Mouse (Mus musculus): ENCODE data around the gene Mettl1. TPM values are rescaled to one million over a fixed set of nuclear protein-coding genes. Genes with fewer than 3 reads are reported as not detected.
"Not testable (repeated sequence)": the region's sequence is repeated elsewhere in the genome, so short reads cannot be mapped to it uniquely, and the experiment has no call there.

Gene Mettl1
- polyA plus RNA-seq, 1 experiment from 2014 or later, result 54.8 TPM

DNA sequence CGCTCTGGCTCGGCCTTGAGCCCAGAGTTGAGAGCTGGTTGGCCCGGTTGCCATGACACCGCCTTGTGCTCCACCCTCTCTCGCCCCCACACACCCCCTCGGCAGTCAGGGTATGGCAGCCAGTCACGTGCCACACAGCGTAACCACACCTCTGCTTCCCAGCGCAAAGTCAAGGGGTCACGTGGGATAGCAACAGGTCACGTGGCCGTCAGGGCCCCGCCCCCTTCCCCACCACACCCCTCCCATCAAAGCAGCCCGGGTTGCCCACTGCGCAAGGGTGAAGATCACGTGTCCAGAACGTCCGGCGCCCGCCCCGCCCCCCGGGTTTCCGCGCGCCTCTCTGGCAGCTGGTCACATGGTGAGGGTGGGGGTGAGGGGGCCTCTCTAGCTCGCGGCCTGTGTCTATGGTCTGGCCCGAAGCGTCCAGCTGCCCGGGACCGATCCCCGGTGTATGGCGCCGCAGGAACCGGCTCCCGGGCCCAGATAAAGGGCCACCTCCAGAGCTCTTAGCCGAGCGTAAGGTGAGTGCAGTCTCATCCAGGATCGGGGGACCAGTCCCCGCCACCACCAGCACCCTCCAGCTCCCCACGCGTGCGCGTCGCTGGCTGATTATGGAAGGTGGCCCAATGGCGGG lies 22.1 kb downstream of the Mettl1 start, which contains the start of gene Cdk4:
Cdk4 (plus strand) TSS at position 296 of the 634 bp plus-strand sequence.
- H3K36me3 ChIP-seq, result peaks cover 37% of the 10 kb centered on the region
- H3K9me3 ChIP-seq, result no peaks in the 10 kb centered on the region
- peaks cover 37% of the 10 kb centered on the region for H3K4me1 ChIP-seq
- peak within 1 kb of the TSS; percentile 92 for H3K4me3 ChIP-seq
- peak; percentile 100 for DNase-seq (ENCODE audit: low spot score)
- H3K27me3 ChIP-seq (ENCODE audit: insufficient read depth, poor library complexity, severe bottlenecking), result peaks cover 38% of the 10 kb centered on the region
- WGBS, result under 1% methylated on average over 45 of the region's 46 CpGs
- peak within 1 kb of the TSS; percentile 98 for H3K27ac ChIP-seq

DNA sequence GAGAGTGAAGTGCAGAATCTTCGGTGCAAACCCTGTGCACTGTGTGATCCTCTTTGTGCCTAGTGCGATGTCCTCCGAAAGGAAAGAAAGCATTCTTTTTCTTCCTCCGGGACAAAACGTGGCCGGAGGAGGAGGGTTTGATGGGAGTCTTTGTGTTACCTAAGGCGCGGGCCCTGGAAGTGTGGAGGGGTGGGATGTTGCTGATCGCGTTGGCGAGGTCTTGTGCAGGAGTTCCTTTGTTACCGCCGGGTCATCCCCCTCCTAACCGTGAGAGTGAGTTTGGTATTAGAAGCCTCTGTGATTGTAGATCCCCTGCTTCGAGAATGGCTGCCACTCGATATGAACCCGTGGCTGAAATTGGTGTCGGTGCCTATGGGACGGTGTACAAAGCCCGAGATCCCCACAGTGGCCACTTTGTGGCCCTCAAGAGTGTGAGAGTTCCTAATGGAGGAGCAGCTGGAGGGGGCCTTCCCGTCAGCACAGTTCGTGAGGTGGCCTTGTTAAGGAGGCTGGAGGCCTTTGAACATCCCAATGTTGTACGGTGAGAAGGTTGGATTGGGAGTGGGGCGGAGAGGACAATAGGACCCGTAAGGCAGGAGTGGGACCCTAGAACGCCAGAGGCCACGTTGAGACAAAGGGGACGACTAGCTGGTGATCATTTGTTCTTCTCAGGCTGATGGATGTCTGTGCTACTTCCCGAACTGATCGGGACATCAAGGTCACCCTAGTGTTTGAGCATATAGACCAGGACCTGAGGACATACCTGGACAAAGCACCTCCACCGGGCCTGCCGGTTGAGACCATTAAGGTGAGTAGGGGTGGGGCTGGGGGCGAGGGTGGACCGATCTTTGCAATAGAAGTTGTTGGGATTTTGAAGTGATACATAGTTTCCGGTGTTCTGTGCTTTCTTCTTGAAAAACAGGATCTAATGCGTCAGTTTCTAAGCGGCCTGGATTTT lies 23.0 kb downstream of the Mettl1 start:
- peaks cover 30% of the 10 kb centered on the region for H3K27me3 ChIP-seq (ENCODE audit: insufficient read depth, poor library complexity, severe bottlenecking)
- peak overlapping the region; percentile 92 for H3K4me3 ChIP-seq
- H3K4me1 ChIP-seq, result peaks cover 37% of the 10 kb centered on the region
- peaks cover 38% of the 10 kb centered on the region for H3K36me3 ChIP-seq
- H3K27ac ChIP-seq, result peak overlapping the region; percentile 98
- H3K9me3 ChIP-seq, result no peaks in the 10 kb centered on the region
- DNase-seq (ENCODE audit: low spot score), result no peak
- 14% methylated on average over 37 of the region's 37 CpGs for WGBS

DNA sequence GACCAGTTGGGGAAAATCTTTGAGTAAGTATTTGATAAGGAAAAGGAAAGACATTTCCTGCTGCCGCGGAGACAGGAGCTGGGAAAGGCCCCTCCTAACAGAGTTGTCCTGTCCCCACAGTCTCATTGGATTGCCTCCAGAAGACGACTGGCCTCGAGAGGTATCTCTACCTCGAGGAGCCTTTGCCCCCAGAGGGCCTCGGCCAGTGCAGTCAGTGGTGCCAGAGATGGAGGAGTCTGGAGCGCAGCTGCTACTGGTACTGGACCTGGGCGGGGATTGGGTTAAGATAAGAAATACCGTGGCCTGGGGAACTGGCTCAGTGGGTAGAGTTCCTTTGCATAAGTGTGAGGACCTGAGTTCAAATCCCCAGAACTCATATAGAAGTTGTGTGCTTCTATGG lies 24.8 kb downstream of the Mettl1 start:
- no peak for DNase-seq (ENCODE audit: low spot score)
- Histone ChIP-seq H3K27me3 (ENCODE audit: insufficient read depth, poor library complexity, severe bottlenecking) (peaks cover 12% of the 10 kb centered on the region), H3K36me3 (peaks cover 38% of the 10 kb centered on the region), H3K27ac (no peak overlapping the region), H3K9me3 (no peaks in the 10 kb centered on the region), H3K4me1 (peaks cover 31% of the 10 kb centered on the region), H3K4me3 (no peak overlapping the region)
- WGBS, result 61% methylated on average over 9 of the region's 9 CpGs

DNA sequence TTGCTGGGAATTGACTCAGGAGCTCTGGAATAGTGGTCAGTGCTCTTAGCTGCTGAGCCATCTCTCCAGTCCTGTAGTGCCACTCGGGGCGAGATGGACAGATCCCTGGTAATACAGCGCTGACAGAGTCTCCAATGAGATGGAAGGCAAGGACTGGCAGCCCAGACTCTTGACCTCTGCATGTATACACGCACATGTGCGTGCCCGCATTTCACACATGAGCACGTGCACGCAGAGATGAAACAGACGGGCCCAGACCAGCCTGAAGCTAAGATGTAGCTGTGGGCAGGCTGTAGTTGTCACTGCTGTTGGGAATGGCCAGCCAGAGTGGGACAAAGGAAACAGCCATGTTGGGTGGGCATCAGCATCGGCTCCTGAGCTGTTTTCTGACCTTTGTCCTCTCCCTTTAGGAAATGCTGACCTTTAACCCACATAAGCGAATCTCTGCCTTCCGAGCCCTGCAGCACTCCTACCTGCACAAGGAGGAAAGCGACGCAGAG lies 25.4 kb downstream of the Mettl1 start:
- no peak overlapping the region for H3K4me3 ChIP-seq
- WGBS, result 92% methylated on average over 14 of the region's 14 CpGs
- peaks cover 38% of the 10 kb centered on the region for H3K36me3 ChIP-seq
- H3K27ac ChIP-seq, result no peak overlapping the region
- H3K27me3 ChIP-seq (ENCODE audit: insufficient read depth, poor library complexity, severe bottlenecking), result peaks cover 6% of the 10 kb centered on the region
- H3K4me1 ChIP-seq, result peaks cover 36% of the 10 kb centered on the region
- H3K9me3 ChIP-seq, result no peaks in the 10 kb centered on the region
- no peak for DNase-seq (ENCODE audit: low spot score)

DNA sequence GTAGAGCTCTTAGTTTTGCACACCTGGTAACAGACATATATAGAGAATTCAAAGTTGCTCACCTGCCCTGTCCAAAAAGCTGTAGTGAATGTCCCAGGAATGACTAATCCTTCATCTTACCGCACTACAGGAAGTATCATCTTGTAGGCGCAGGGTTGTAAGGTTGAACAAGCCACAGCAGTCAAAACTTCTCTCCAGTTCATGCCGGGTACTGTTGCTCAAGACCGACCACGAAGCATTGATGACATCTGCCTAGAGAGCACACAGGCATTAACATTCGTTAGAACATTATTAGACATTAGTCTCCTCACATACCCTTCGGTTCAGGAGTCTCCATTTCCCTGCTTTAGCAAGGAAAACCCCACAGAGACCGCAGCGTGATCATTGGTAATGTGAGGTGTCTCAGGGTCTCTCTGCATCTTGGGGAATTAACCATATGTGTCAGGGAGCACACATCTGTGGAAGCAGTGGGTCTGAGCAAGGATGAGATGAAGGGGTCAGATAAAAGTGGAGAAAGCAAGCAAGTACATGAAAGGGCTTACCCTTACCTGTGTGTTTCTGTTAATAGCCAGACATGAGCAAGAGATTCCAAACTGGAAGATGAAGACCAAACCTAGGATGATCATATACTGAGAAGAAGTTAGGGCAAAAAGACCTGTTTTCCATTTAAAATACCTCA lies 27.3 kb downstream of the Mettl1 start:
- H3K9me3 ChIP-seq, result no peaks in the 10 kb centered on the region
- no peaks in the 10 kb centered on the region for H3K27me3 ChIP-seq (ENCODE audit: insufficient read depth, poor library complexity, severe bottlenecking)
- peaks cover 36% of the 10 kb centered on the region for H3K4me1 ChIP-seq
- no peak for DNase-seq (ENCODE audit: low spot score)
- peaks cover 38% of the 10 kb centered on the region for H3K36me3 ChIP-seq
- 86% methylated on average over 9 of the region's 9 CpGs for WGBS
- H3K27ac ChIP-seq, result 0 out of 2 replicates have a peak overlapping the region, but pooled peaks have one; percentile 87
- peak overlapping the region; percentile 65 for H3K4me3 ChIP-seq

DNA sequence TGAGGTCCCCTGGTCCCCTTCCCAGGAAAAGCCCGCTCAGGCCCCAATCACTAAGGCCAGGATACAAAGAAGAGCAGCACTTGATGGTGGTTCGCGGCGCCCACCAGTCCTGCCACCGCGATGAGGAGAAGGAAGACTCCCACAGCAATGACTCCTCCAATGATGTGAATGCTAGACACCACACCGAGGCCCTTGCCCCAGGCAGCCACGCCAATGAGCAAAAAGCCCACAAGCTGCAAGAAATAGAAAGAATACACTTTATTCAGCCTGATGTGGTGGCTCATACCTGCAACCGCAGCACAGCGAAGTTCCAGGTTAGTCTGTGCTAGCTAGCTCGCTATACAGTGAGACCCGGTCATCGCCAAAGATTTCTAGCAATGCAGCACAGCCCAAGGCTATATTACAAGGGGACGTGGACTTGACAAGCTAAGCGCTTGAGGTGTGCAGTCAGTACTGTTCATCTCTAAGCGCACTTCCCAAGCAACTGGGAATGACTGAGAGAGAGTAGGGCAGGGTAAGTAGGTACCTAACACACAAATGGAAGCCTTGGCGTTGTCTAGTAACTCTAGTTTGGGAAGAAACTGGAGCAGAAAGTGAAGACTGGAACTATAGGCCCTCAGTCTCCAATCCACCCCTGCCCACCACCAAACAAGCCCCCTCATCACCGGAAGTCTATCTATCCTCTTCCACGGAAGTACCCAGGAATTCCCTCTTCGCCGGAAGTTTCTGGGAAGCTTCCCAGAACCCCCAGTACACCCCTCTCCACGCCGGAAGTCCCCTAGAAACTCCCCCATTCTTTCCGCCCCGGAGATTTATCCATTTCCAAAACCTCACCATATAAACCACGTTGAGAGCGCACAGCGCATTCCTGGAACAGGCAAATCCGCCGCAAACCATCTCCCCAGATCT lies 28.3 kb downstream of the Mettl1 start:
- Histone ChIP-seq H3K27ac (peak overlapping the region; percentile 87), H3K9me3 (no peaks in the 10 kb centered on the region)
- no peak for DNase-seq (ENCODE audit: low spot score)

DNA sequence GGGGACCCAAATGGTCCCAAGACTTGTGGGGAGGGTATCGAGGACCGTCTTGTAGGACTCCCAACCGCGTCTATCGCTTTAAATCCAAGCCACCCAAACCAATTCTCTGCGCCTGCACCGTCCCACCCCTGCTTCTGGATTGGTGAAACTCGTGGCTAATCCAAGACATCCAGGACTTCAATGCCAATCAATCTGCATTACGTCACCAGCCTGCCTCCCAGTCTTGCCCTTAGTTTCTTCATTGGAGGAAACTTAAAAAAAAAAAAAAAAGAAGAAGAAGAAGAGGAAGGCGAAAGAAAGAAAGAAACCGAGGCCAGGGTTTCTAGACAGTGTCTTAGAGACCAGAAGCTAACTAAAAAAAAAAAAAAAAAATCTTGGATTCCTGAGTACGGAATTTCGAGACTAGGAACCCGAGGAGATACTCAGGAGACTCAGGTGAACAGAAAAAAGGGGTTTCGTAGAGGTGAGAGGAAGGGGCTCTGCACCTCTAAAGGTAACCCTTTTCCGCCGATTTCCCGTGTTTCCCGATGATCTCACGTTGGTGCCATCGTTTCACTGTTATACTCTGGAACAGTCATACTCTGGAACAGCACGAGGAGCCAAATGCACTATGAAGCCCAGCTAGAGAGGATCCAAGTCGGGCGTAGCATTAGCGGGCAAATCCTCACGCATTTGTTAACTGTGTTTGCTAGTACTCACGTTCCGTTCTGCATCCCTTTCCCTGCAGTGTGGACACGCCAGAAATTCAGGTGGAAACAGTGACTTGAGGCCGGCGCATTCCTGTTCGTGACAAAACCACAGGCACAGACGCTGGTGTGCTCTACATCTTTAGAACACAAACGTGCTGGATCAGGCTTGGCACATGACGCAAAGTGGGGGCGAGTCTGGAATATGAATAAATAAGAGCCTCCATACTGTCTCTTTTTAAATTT lies 29.2 kb downstream of the Mettl1 start, which contains the start of gene Tspan31:
Tspan31 (minus strand) TSS at position 75 of the 932 bp plus-strand sequence.
- peaks cover 23% of the 10 kb centered on the region for H3K4me1 ChIP-seq
- peak within 1 kb of the TSS; percentile 65 for H3K4me3 ChIP-seq
- peaks cover 29% of the 10 kb centered on the region for H3K36me3 ChIP-seq
- peaks cover 7% of the 10 kb centered on the region for H3K27me3 ChIP-seq (ENCODE audit: insufficient read depth, poor library complexity, severe bottlenecking)
- H3K27ac ChIP-seq, result peak within 1 kb of the TSS; percentile 87
- peak; percentile 97 for DNase-seq (ENCODE audit: low spot score)
- WGBS, result 3% methylated on average over 36 of the region's 36 CpGs
- H3K9me3 ChIP-seq, result no peaks in the 10 kb centered on the region

More for the DNA sequence above, 28.3 kb downstream of the Mettl1 start:
- peaks cover 33% of the 10 kb centered on the region for H3K4me1 ChIP-seq
- peak overlapping the region; percentile 65 for H3K4me3 ChIP-seq
- 6% methylated on average over 30 of the region's 30 CpGs for WGBS
- no peaks in the 10 kb centered on the region for H3K27me3 ChIP-seq (ENCODE audit: insufficient read depth, poor library complexity, severe bottlenecking)
- H3K36me3 ChIP-seq, result peaks cover 38% of the 10 kb centered on the region

DNA sequence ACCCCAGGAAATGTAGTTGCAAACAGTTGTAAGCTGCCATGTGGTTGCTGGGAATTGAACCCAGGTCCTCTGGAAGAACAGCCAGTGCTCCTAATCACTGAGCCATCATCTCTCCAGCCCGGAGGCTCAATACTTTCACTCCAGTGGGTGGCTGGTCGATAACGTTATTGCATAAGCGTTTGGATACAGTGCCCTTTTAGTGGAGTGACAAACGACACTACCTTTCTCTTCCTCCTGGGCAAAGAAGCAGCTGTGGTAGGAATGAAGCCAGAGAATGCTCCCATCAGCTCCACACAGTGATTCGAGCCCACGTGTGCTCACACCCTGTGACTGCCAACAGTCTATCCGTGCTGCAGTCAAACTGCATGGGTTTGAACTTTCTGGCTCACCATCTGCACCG lies 30.0 kb downstream of the Mettl1 start:
- Histone ChIP-seq H3K27me3 (ENCODE audit: insufficient read depth, poor library complexity, severe bottlenecking) (peaks cover 15% of the 10 kb centered on the region), H3K9me3 (no peaks in the 10 kb centered on the region), H3K4me3 (peak overlapping the region; percentile 65), H3K27ac (peak overlapping the region; percentile 85; the same call in 1 of the 2 replicates), H3K4me1 (peaks cover 20% of the 10 kb centered on the region), H3K36me3 (peaks cover 21% of the 10 kb centered on the region)
- 74% methylated on average over 9 of the region's 9 CpGs for WGBS
- no peak for DNase-seq (ENCODE audit: low spot score)

DNA sequence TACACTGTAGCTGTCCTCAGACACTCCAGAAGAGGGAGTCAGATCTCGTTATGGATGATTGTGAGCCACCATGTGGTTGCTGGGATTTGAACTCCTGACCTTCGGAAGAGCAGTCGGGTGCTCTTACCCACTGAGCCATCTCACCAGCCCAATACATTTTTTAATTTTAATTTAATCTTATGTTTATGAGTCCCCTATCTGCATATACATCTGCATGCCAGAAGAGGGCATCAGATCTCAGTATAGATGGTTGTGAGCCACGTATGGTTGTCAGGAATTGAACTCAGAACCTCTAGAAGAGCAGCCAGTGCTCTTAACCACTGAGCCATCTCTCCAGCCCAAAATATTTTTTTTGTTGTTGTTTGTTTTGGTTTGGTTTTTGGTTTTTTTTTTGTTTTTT lies 31.1 kb downstream of the Mettl1 start:
- H3K4me1 ChIP-seq, result peaks cover 20% of the 10 kb centered on the region
- peaks cover 25% of the 10 kb centered on the region for H3K27me3 ChIP-seq (ENCODE audit: insufficient read depth, poor library complexity, severe bottlenecking)
- WGBS, result 85% methylated on average over 4 of the region's 4 CpGs
- H3K27ac ChIP-seq; DNase-seq (ENCODE audit: low spot score); H3K4me3 ChIP-seq; H3K9me3 ChIP-seq: not testable (repeated sequence)
- peaks cover 11% of the 10 kb centered on the region for H3K36me3 ChIP-seq

DNA sequence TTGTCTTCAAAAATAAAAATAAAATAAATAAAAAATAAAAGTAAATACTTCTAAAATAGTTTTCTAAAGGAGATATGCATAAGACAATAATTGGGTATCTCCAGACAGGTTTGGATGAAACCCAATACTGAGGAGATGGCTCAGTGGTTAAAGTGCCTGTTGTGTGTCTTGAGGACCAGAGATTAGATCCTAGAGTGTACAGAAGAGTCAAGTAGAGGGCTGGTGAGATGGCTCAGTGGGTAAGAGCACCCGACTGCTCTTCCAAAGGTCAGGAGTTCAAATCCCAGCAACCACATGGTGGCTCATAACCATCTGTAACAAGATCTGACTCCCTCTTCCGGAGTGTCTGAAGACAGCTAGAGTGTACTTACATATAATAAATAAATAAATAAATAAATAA lies 31.8 kb downstream of the Mettl1 start:
- WGBS, result 74% methylated on average over 2 of the region's 2 CpGs
- DNase-seq (ENCODE audit: low spot score); H3K27ac ChIP-seq; H3K9me3 ChIP-seq; H3K36me3 ChIP-seq; H3K4me3 ChIP-seq: not testable (repeated sequence)
- H3K4me1 ChIP-seq, result peaks cover 20% of the 10 kb centered on the region
- peaks cover 32% of the 10 kb centered on the region for H3K27me3 ChIP-seq (ENCODE audit: insufficient read depth, poor library complexity, severe bottlenecking)

DNA sequence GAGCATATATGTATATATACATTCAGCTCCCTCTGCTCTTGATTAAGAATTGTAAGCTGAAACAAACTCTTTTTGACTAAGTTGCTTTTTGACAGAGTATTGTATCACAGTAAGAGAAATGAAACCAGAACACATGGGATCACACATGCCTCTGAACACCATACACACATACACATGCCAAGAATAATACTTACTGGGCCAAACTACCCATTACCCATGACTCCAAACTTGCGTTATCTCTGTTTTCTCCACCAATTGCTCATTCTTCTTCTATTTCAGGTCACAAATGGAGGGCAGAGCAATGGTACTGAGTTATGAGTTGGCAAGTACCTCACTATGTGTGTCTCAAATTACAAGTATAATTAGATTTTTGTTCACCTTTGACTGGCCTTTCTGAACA lies 32.8 kb downstream of the Mettl1 start:
- DNase-seq (ENCODE audit: low spot score), result no peak
- WGBS, result 91% methylated on average over 1 of the region's 1 CpGs
- Histone ChIP-seq H3K27me3 (ENCODE audit: insufficient read depth, poor library complexity, severe bottlenecking) (peaks cover 42% of the 10 kb centered on the region), H3K27ac (no peak overlapping the region), H3K36me3 (no peaks in the 10 kb centered on the region), H3K9me3 (no peaks in the 10 kb centered on the region), H3K4me3 (no peak overlapping the region), H3K4me1 (peaks cover 23% of the 10 kb centered on the region)
